Comparison of ENCODE assay signal across 13 mouse cellular contexts in genomic region chr8:87130691-87131090, GRCm38 (mm10).
DNase-seq lines count a peak whose midpoint lies in the region; ATAC-seq and TF ChIP-seq lines count a peak whose summit lies in the region.
"Had no signal": no experiment of that assay in that cellular context is flagged by ENCODE, and none has a peak within 500 bp of the region (broad histone marks: within the 10 kb centered on the region; RNA-seq: fewer than 3 reads in every experiment).

No protein-coding gene starts in this region.

- no peak for TF ChIP-seq CTCF in intestine, postnatal 0 days (IDR thresholded peaks at IDR 0.05; ENCODE audit: low read depth)
- no peak for TF ChIP-seq CTCF in left cerebral cortex, adult 2 months (IDR thresholded peaks at IDR 0.05)

- H3K4me3 ChIP-seq in intestine, embryonic 15.5 days (replicated peaks) = no peak overlapping the region
- no peak overlapping the region for H3K4me3 ChIP-seq in intestine, postnatal 0 days (ENCODE audit: low read depth, low read length)
- H3K4me3 ChIP-seq in heart, embryonic 10.5 days = no peak overlapping the region
- H3K4me3 ChIP-seq in left cerebral cortex, adult 2 months = no peak overlapping the region
- H3K4me3 ChIP-seq: embryonic facial prominence, embryonic 15.5 days; megakaryocyte, embryonic 14.5 days; myocyte had no signal

- no peak overlapping the region for H3K4me2 ChIP-seq in intestine, embryonic 15.5 days (replicated peaks)
- no peak overlapping the region for H3K4me2 ChIP-seq in intestine, postnatal 0 days (replicated peaks; ENCODE audit: low read depth)
- H3K4me2 ChIP-seq: embryonic facial prominence, embryonic 15.5 days had no signal

- intact Hi-C loops in left cerebral cortex, adult 2 months (cut with DNase I) = no loop called here

- 0 out of 2 replicates have a peak, but pooled peaks have one; percentile 47 for ATAC-seq in intestine, embryonic 15.5 days
- ATAC-seq in intestine, postnatal 0 days = no peak
- ATAC-seq: forebrain, postnatal 0 days had no signal

- H3K27ac ChIP-seq in intestine, embryonic 15.5 days = no peak overlapping the region
- H3K27ac ChIP-seq in intestine, postnatal 0 days (ENCODE audit: low read depth, low read length) = no peak overlapping the region
- 0 out of 2 replicates have a peak overlapping the region, but pooled peaks have one; percentile 38 for H3K27ac ChIP-seq in heart, embryonic 10.5 days
- H3K27ac ChIP-seq in left cerebral cortex, adult 2 months = no peak overlapping the region
- H3K27ac ChIP-seq: embryonic facial prominence, embryonic 15.5 days had no signal

- H3K4me1 ChIP-seq in intestine, embryonic 15.5 days (replicated peaks) = no peaks in the 10 kb centered on the region
- no peaks in the 10 kb centered on the region for H3K4me1 ChIP-seq in intestine, postnatal 0 days (replicated peaks; ENCODE audit: control insufficient read depth, insufficient read depth, low read length)
- H3K4me1 ChIP-seq in heart, embryonic 10.5 days = peaks cover 8% of the 10 kb centered on the region
- H3K4me1 ChIP-seq: embryonic facial prominence, embryonic 15.5 days; megakaryocyte, embryonic 14.5 days had no signal

- no peak overlapping the region for H3K9ac ChIP-seq in intestine, embryonic 15.5 days
- no peak overlapping the region for H3K9ac ChIP-seq in intestine, postnatal 0 days (ENCODE audit: low read depth, low read length)
- H3K9ac ChIP-seq: embryonic facial prominence, embryonic 15.5 days; forebrain, postnatal 0 days had no signal

- no peaks in the 10 kb centered on the region for H3K27me3 ChIP-seq in intestine, embryonic 15.5 days (replicated peaks)
- no peaks in the 10 kb centered on the region for H3K27me3 ChIP-seq in intestine, postnatal 0 days (replicated peaks; ENCODE audit: control insufficient read depth, insufficient read depth, low read length)
- no peaks in the 10 kb centered on the region for H3K27me3 ChIP-seq in heart, embryonic 10.5 days (ENCODE audit: insufficient read depth, poor library complexity, severe bottlenecking)
- H3K27me3 ChIP-seq: embryonic facial prominence, embryonic 15.5 days; megakaryocyte, embryonic 14.5 days had no signal

- peak; percentile 6 for DNase-seq in NIH3T3 (ENCODE audit: low read depth)
- no peak for DNase-seq in heart, embryonic 10.5 days (ENCODE audit: low spot score)
- DNase-seq in kidney, postnatal 25 days = peak; percentile 35 to 71
- DNase-seq in left cerebral cortex, adult 2 months (ENCODE audit: extremely low spot score in 1 of 2, low spot score in 2 of 2) = no peak
- DNase-seq in urinary bladder, postnatal 36 days (ENCODE audit: low spot score in 2 of 2) = no peak
- DNase-seq: forebrain, postnatal 0 days; lung, adult 2 months; thymus, postnatal 14 days had no signal

- WGBS in intestine, embryonic 15.5 days = 32% methylated on average over 3 of the region's 3 CpGs
- WGBS in intestine, postnatal 0 days = 33% methylated on average over 3 of the region's 3 CpGs
- 47% methylated on average over 3 of the region's 3 CpGs for WGBS in heart, embryonic 10.5 days

- no peaks in the 10 kb centered on the region for H3K9me3 ChIP-seq in intestine, embryonic 15.5 days
- H3K9me3 ChIP-seq in intestine, postnatal 0 days (ENCODE audit: control insufficient read depth) = no peaks in the 10 kb centered on the region
- no peaks in the 10 kb centered on the region for H3K9me3 ChIP-seq in heart, embryonic 10.5 days
- H3K9me3 ChIP-seq: embryonic facial prominence, embryonic 15.5 days had no signal

- no peaks in the 10 kb centered on the region for H3K36me3 ChIP-seq in intestine, embryonic 15.5 days
- H3K36me3 ChIP-seq in intestine, postnatal 0 days (ENCODE audit: control insufficient read depth, insufficient read depth) = no peaks in the 10 kb centered on the region
- H3K36me3 ChIP-seq in heart, embryonic 10.5 days = no peaks in the 10 kb centered on the region
- H3K36me3 ChIP-seq: embryonic facial prominence, embryonic 15.5 days had no signal

Comparison
In these comparisons a context has a peak if more than half of its experiments do, and no peak if none do; other contexts are left out.
1. DNase-seq: peak in NIH3T3 (single experiment) and kidney, postnatal 25 days (2 of 2); none in heart, embryonic 10.5 days (single experiment), left cerebral cortex, adult 2 months (0 of 2) and urinary bladder, postnatal 36 days (0 of 2).